Mouse (Mus musculus) E14TG2a.4 (cell line): ENCODE data around the gene Wnt1.

Experiments
- CTCF ChIP-seq: conservative IDR thresholded peaks from 2 replicates; pipeline ENCODE4 v1.5.1; 2014; ENCODE audit warnings: low read length
- NANOG ChIP-seq: IDR thresholded peaks from 2 replicates; pipeline ENCODE4 v1.6.1; 2014; ENCODE audit warnings: borderline replicate concordance, low read length, mixed read lengths
- POU5F1 ChIP-seq: IDR thresholded peaks from 2 replicates; pipeline ENCODE4 v1.6.1; 2014; ENCODE audit warnings: low read length, borderline replicate concordance

- no peak for TF ChIP-seq CTCF
- no peak for TF ChIP-seq POU5F1
- no peak for TF ChIP-seq NANOG
Observed at GRCm38 (mm10) chr15:98839671-98840585, 50.3 kb downstream of the Wnt1 start.
